Mouse (Mus musculus): ENCODE measurements around the gene Aadacl3. TPM values are rescaled to one million over a fixed set of nuclear protein-coding genes. Genes with fewer than 3 reads are reported as not detected.

The Aadacl3 gene
- total RNA-seq (2021): not detected
- long read RNA-seq, experiment 1: 0 reads
- long read RNA-seq, experiment 2: 0 reads

- intact Hi-C loops (cut with DNase I): no loop called here
- H3K27ac ChIP-seq: no peak within 1 kb of the TSS
- no peak within 1 kb of the TSS for H3K4me3 ChIP-seq
- DNase-seq (ENCODE audit: extremely low spot score in 1 of 2, low spot score in 2 of 2): no peak
- no peak for TF ChIP-seq CTCF (IDR thresholded peaks at IDR 0.05)
Observed at GRCm38 (mm10) chr4:144463656-144464055, at the start of gene Aadacl3. Gene Aadacl3, minus strand, starts transcription at chr4:144463756.

- Histone ChIP-seq H3K4me3 (no peak overlapping the region), H3K27ac (no peak overlapping the region)
- no peak for DNase-seq (ENCODE audit: extremely low spot score in 1 of 2, low spot score in 2 of 2)
- TF ChIP-seq CTCF (IDR thresholded peaks at IDR 0.05): no peak
- intact Hi-C loops (cut with DNase I): no loop called here
Observed at GRCm38 (mm10) chr4:144506518-144506917, 43.0 kb upstream of the Aadacl3 start.

GRCm38 (mm10) chr4:144493331-144493730, 29.8 kb upstream of the Aadacl3 start:
- H3K27ac ChIP-seq: no peak overlapping the region
- DNase-seq (ENCODE audit: extremely low spot score in 1 of 2, low spot score in 2 of 2): no peak
- intact Hi-C loops (cut with DNase I): no loop called here
- H3K4me3 ChIP-seq: no peak overlapping the region
- no peak for TF ChIP-seq CTCF (IDR thresholded peaks at IDR 0.05)

DNA sequence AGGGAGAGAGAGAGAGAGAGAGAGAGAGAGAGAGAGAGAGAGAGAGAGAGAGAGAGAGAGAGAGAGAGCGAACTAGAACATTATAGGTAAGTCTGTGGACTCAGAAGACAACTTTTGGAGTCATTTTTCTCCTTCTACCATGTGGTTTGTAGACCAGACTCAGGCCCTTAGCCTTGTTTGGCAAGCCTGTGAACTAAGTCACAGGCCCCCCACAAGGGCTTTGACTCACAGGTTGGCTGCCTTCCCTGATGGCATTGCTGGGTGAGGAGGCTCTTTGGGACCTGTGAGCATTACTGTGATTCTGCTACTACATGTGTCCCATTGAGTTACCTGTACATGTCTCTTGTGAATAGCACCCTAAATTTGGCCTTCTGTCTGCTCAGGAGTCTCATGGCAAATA, 4.5 kb upstream of the Aadacl3 start:
- intact Hi-C loops (cut with DNase I): no loop called here
- H3K27ac ChIP-seq: no peak overlapping the region
- no peak for TF ChIP-seq CTCF (IDR thresholded peaks at IDR 0.05)

GRCm38 (mm10) chr4:144465206-144465605, 1.6 kb upstream of the Aadacl3 start:
- intact Hi-C loops (cut with DNase I): no loop called here
- no peak for DNase-seq (ENCODE audit: extremely low spot score in 1 of 2, low spot score in 2 of 2)

More for the DNA sequence above, 4.5 kb upstream of the Aadacl3 start:
- H3K4me3 ChIP-seq: no peak overlapping the region
- DNase-seq (ENCODE audit: extremely low spot score in 1 of 2, low spot score in 2 of 2): no peak

DNA sequence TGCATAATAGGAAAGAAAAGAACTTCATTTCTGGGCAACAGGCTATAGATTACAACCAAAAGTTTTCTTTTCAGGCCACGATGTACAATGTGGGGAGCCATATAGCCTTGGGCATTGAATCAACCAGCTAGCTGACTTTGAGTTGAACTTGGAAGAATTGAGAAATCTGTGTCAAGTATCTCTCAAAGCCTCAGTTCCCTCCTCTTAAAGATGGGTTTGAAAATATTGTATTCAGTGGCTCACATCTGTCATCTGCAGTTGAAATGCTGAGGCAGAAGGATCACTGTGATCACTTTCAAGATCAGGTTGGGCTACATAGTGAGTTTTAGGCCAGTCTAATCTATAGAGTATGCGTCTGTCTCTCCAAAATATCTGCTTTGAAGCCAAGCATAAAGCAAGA, 10.3 kb downstream of the Aadacl3 start, which contains the start of gene Gm9944:
Gene Gm9944 (minus strand): TSS at position 101 of the 400 bp plus-strand sequence.
- TF ChIP-seq CTCF (IDR thresholded peaks at IDR 0.05): no peak

More at GRCm38 (mm10) chr4:144465206-144465605, 1.6 kb upstream of the Aadacl3 start:
- Histone ChIP-seq H3K4me3 (no peak overlapping the region), H3K27ac (no peak overlapping the region)
- no peak for TF ChIP-seq CTCF (IDR thresholded peaks at IDR 0.05)

DNA sequence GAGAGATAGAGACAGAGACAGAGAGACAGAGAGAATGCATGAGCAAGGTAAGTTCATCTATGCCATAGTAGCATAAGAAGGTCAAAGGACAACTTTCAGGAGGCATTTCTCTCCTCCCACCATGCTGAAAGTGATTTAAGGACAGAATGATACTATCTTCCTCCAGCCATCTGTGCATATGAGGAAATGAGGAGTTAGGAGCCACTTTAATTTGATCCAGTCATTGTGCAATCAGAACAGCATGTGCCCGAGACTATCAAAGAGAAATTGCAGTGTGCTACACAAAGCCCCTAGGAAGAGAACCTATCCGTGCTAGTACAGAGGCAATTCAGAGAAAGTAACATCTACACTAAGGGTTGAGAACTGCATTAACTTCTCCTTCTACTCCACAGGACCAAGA, 15.0 kb downstream of the Aadacl3 start:
- no peak overlapping the region for H3K27ac ChIP-seq
- DNase-seq (ENCODE audit: extremely low spot score in 1 of 2, low spot score in 2 of 2): no peak
- TF ChIP-seq CTCF (IDR thresholded peaks at IDR 0.05): no peak
- H3K4me3 ChIP-seq: no peak overlapping the region
- intact Hi-C loops (cut with DNase I): no loop called here

More for the DNA sequence above, 10.3 kb downstream of the Aadacl3 start, which contains the start of gene Gm9944:
- DNase-seq (ENCODE audit: extremely low spot score in 1 of 2, low spot score in 2 of 2): no peak
- H3K27ac ChIP-seq: no peak within 1 kb of the TSS
- H3K4me3 ChIP-seq: no peak within 1 kb of the TSS
- intact Hi-C loops (cut with DNase I): no loop called here

DNA sequence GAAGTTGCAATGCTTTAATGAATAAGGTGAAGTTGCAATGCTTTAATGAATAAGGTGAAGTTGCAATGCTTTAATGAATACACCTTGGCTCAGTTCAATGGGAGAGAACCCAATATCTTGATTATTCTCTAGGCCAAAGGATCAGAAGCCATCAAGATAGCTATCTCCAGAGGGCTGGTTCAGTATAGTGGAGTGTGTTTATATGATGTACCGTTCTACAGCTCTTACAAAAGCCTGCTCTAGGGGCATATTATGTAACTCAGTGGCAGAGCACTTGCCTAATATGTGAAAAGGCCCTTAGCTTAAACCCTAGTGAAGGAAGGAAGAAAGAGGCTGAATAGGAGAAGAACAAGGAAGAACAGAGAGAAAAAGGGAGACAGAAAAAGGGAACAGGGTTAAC, 22.0 kb downstream of the Aadacl3 start:
- DNase-seq (ENCODE audit: extremely low spot score in 1 of 2, low spot score in 2 of 2): no peak
- H3K4me3 ChIP-seq: no peak overlapping the region
- H3K27ac ChIP-seq: no peak overlapping the region
- intact Hi-C loops (cut with DNase I): no loop called here
- no peak for TF ChIP-seq CTCF (IDR thresholded peaks at IDR 0.05)

DNA sequence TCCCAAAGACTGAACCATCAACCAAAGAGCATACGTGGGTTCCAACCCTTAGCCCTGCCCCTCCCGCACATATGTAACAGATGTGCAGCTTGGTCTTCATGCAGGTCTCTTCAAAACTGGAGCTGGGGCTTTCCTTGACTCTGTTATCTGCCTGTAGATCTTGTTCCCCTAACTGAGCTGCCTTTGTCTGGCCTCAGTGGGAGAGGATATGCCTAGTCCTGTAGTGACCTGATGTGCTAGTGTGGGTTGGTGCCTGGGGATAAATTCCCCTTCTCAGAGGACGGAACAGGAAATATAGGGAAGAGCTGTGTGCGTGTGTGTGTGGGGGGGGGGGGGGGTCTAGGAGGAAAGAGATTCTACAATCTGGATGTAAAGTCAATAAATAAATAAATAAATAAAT, 22.5 kb downstream of the Aadacl3 start:
- no peak for TF ChIP-seq CTCF (IDR thresholded peaks at IDR 0.05)
- DNase-seq (ENCODE audit: extremely low spot score in 1 of 2, low spot score in 2 of 2): no peak
- intact Hi-C loops (cut with DNase I): no loop called here
- Histone ChIP-seq H3K4me3 (no peak overlapping the region), H3K27ac (no peak overlapping the region)

DNA sequence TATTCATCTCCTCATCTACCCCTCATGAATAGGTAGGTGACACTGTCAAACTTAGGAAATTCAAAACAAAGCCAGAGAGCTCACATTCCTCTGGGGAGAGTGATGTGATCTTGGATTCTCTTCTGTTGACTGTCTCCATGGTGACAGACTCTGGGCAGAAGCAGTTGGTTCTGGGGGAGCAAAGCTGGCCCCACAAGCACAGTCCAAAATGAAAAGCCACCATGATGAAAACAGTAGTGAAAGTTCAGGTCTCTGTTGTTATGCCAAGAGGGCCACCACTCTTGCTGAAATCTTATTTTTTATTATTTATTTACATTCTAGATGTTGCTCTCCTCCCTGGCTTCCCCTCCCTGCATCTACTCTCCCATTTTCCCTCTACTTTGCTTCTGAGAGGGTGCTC, 24.9 kb downstream of the Aadacl3 start, which contains the start of gene 1700012P22Rik:
Gene 1700012P22Rik (minus strand): TSS at position 101 of the 400 bp plus-strand sequence.
- Histone ChIP-seq H3K27ac (no peak within 1 kb of the TSS), H3K4me3 (no peak within 1 kb of the TSS)
- DNase-seq (ENCODE audit: extremely low spot score in 1 of 2, low spot score in 2 of 2): no peak
- TF ChIP-seq CTCF (IDR thresholded peaks at IDR 0.05): no peak
- intact Hi-C loops (cut with DNase I): no loop called here

DNA sequence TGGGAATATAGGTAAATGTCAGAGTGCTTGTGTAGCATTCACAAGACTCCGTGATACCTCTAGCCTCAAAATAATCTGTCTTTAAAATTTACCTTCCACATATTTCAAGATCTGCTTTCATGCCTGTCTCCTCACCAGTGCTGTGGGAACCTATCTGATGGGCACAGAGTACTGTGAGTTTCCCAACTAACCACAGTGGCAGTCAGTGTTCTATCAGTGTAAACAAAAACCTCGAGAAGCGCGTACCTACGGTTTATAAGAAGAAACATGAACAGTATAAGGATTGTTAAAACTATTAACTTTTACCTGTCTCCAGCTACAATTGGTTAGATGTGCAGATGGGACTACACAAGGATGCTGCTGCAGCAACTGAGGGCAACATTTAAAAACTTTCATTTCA, 30.3 kb downstream of the Aadacl3 start:
- DNase-seq (ENCODE audit: extremely low spot score in 1 of 2, low spot score in 2 of 2): no peak
- Histone ChIP-seq H3K27ac (no peak overlapping the region), H3K4me3 (no peak overlapping the region)
- intact Hi-C loops (cut with DNase I): no loop called here
- TF ChIP-seq CTCF (IDR thresholded peaks at IDR 0.05): no peak

DNA sequence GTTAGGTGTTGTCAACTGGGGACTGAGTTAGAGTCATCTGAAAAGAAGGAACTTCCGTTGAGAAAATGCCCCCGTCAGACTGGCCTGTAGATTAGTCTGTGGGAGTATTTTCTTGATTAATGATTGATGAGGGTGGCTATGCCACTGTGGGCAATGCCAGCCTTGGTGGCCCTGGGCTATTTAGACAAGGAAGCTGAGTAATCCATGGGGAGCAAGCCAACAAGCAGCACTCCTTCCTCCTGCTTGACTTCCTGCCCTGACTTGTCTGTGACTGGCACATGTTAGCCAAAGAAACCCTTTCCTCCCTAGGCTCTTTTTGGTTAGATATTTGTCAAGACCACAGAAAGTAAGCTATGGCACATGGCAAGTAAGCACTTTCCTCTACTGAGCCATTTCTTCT, 32.8 kb downstream of the Aadacl3 start:
- no peak for DNase-seq (ENCODE audit: extremely low spot score in 1 of 2, low spot score in 2 of 2)
- TF ChIP-seq CTCF (IDR thresholded peaks at IDR 0.05): no peak
- Histone ChIP-seq H3K4me3 (no peak overlapping the region), H3K27ac (no peak overlapping the region)
- intact Hi-C loops (cut with DNase I): no loop called here

DNA sequence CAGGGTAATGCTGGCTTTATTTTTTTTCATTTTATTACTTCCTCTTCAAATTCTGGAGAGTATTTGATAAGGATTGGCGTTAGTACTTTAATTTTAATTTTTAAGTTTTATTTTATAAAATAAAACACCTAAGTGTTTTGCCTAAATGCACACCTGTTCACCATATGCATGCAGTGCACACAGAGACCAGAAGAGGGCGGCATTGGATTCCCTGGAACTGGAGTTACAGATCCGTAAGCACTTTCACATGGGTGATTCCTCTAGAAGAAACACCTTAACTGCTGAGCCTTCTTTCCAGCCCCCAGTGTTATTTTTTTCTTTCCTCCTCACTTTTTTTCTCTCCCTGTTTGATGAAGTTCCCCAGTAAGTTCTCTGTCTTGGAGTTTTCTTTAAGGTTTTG, 34.7 kb downstream of the Aadacl3 start:
- H3K27ac ChIP-seq: no peak overlapping the region
- no peak overlapping the region for H3K4me3 ChIP-seq
- peak; percentile 25 for TF ChIP-seq CTCF (IDR thresholded peaks at IDR 0.05)
- intact Hi-C loops (cut with DNase I): no loop called here
- DNase-seq (ENCODE audit: extremely low spot score in 1 of 2, low spot score in 2 of 2): no peak
